Mouse (Mus musculus) adipocyte (in vitro differentiated cells): ENCODE measurements around the gene Tmem26.
"Not testable (repeated sequence)": the region's sequence is repeated elsewhere in the genome, so short reads cannot be mapped to it uniquely, and the experiment has no call there.

Source experiments
- DNase-seq: peaks from one replicate; pipeline ENCODE4 v3.0.0-alpha.2; 2016; ENCODE audit warnings: low spot score

Tmem26 gene

DNA sequence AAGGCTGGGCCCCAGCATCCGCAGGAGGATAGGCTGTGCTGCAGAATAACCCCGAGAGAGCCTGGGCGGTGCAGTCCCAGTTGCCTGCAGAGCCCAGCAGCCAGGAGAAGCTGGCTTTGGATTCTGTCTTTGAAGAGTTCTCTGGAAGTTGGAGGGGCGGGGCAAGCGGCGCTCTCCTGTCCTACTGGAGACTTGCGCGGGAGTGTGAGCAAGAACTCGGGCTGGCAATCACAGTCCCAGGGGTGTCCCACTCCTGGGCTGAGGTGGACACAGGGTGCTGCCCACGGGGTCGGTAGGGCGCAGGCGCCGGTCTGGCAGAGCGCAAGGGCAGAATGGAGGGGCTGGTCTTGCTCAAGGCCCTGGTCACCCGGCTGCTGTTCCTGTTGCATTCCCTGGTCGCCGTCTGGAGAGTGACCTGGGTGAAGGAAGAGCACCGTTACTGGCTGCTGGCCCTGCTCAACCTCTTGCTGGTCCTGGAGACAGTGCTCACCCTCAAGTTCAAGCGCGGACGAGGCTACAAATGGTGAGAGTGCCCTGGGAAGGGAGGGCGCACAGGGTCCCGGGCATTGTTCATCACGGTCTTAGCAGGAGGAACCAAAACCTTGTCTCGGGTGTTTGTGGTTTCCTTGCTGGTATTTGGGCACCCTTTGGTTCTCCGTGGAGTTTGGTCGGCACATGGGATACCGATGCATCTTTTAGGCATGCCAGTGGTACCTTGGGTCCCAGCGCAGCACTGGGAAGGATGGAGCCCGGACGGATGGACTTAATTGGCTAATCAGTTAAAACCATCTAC is at the start of gene Tmem26:
Tmem26 (plus strand) TSS at position 79 of the 793 bp plus-strand sequence.
- DNase-seq = no peak

DNA sequence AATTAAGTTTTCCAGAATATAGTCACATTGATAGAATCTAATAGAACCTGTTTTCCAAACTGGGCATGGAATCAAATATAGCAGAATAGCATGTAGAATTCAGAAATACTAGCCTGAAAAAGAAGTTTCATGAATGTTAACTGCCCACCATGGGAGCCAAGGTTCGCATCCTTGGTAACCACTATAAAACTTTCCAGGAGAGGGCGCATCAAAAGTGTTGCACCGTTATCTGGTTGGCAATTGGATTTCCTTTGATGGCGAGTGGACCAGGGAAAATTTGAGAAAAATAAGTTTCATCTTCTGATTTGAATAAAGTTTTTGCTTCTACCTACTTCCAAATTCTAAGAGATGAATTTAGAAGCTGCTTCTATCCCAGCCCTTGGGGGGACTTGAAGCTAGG is 44.8 kb upstream of the Tmem26 start:
- no peak for DNase-seq

DNA sequence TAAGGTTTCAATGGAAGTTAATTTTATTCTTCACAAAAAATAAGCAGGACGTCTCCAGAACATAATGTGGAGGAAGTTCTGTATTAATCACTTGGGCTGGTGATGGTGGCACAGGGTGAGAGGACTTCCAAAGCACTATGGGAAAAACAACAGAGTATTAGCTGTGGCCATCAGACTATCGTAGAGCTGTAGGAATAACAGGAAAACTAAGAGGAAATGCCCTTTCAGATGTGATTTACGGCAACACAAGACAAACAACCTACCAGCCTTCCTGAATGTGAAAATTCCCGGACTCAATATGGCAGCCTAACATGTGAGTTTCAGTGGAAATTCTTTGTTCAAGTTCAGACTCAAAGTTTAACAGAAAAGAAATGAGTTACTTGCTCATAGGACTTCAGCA is 42.2 kb upstream of the Tmem26 start:
- no peak for DNase-seq

DNA sequence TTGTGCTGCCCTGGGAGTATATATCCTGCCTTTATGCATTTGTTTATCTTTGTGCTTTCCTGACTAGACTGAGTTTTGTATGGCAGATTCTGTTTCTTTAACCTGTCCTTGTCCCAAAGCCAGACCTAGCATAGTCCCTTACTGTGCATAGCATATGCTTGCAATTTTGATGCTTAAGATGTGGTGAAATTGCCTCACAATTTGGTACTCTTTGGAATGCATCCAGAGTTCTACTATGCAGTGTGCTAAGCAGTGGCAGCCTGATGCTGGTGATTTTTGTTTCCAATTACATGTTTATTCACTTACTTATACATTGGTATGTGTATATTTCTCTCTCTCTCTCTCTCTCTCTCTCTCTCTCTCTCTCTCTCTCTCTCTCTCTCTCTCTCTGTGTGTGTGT is 37.9 kb upstream of the Tmem26 start:
- no peak for DNase-seq

DNA sequence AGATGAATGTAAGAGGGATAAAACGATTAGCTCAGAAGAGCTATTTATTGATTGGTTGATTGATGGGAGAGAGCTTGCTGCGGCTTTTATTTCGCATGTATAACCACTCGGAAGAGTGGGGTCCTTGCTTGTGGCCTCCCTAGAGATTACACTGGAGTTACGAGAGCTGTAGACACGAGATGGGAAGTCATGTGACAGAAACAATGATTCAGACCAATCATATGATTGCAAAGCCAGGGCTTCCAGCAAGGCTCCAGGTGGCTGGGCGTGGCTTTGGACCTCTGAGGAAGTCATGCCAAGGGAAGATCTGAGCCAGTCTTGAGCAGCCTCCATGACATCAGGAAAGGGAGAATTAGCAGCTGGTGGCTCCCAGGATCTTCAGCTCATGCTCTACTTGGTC is 32.3 kb upstream of the Tmem26 start:
- DNase-seq = no peak

DNA sequence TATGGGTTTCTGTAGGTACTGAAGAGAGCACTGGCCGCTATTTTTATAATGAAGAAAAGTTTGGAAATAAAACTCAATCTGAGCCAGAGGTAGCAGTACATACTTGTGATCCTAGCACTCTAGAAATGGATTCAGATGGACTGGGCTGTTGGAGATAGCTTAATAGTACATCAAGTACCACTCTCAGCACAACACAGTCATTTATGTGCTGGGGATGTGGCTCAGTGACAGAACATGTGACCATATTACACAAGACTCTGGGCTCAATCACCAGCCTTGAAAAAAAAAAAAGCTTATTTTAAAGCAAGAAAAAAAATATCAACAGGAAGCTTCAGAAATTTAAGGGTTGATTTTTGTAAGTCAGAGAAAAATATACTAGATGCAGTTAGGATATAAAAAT is 31.0 kb upstream of the Tmem26 start:
- peak; percentile 66 for DNase-seq

DNA sequence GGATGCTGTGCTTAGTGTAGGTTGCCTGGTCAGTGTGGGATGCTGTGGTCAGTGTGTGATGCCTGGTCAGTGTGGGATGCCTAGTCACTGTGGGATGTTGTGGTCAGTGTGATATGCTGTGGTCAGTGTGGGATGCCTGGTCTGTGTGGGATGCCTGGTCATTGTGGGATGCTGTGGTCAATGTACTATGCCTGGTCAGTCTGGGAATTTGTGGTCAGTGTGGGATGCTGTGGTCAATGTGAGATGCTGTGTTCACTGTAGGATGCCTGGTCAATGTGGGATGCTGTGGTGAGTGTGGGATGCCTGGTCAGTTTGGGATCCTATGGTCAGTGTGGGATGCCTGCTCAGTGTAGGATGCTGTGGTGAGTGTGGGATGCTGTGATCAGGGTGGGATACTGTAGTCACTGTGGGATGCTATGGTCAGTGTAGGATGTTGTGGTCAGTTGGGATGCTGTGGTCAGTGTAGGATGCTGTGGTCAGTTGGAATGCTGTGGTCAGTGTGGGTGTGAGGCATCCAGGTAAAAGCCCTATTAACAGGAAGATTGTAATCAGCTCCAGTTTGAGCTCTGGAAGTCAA is 27.6 kb upstream of the Tmem26 start:
- no peak for DNase-seq

DNA sequence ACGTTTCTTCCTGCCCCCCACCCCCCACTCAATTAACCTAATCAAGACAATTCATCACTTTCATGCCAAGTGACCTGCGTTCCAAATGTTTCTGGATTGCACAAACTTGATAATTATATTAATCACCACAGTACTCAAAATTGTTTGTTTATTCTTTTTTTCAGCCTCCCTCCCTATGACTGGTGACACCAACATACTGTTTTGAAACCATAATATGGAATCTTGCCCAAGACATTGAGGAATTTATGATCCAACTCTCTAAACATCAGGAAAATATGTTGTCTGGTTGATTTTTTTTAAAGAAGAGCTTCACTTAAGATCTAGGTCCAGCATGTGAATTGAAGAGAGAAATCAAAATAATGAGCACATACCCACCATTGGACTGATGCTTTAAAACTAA is 19.2 kb upstream of the Tmem26 start:
- peak; percentile 12 for DNase-seq

DNA sequence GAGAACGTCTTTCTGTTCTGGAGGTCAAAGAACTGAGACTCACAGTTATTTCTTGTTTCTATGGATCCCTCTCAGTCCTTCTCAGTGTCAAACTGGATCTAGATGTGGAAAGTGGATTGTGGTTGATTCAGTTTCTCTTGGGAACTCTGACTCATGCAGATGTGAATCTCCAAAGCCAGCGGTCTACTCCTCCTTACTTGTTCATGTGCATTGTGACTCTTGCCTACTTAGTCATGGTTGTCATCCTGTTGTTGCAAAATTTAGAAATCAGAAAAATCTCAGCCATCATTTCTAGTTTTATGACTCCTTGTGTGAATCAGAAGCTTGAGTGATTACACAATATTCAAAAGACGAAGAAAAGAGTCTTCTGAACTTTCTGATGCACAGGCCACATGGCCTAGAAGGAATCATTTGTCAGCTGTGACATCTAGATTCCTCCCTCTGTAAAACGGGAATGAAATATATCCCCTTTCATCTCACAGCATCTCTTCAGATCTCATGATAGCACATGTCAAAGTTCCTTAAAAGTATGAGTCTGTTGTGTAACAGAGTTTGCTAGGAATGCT is 17.9 kb upstream of the Tmem26 start:
- peak; percentile 18 for DNase-seq

DNA sequence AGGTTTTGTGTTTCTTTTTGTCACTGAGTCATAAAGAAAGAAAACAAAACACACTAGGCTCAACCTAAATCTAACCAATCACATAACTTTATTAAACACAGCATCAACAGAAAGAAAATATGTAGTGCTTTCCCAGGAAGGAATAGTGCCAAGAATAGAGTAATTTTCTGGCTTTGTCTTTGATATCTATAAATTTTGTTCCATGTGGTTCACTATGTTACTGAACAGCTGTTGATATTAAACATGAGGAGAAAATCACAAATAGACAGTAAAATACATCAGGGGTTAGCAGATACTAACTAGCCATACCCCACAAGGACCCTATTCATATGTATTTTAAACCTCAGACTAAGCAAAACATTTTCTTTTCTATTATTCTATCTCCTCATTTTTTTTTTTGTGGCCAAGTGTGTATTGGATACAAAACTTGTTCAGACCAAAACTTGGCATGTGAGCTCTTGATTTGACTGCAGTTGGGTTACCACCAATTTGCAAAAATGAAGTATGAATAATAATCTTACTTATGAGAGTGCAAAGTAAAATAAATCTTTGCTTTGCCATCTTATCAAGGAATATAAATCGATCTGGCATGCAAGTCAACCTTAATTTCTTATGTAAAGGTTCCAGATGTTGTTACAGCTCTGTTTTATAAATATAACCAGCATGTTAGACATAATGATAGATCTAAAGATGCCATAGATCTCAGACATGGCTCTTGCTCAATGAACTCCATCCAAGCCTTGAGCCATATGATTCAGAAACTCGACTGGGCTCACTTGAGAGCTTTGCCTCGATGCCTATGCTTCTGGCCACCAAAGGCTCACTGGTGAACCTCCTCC is 16.2 kb upstream of the Tmem26 start:
- peak; percentile 15 for DNase-seq

DNA sequence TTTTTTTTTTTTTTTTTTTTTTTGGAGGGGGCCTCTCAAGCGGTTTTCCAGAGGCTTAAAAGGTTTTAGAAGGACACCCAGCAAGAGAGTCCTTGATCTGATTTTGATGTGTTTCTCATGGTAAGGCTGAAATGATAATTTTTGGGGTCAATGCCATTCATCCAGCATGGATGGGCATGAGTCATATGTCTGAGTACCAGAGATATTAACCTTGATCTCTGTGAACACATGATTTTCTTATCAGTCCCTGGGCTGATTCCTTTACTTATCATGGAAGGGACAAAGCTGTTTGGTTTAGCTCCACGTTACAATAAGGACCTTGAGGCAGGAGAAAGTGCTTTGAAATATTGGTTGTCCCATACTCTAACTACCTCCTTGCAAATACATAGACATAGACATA is 10.5 kb upstream of the Tmem26 start:
- DNase-seq = no peak

DNA sequence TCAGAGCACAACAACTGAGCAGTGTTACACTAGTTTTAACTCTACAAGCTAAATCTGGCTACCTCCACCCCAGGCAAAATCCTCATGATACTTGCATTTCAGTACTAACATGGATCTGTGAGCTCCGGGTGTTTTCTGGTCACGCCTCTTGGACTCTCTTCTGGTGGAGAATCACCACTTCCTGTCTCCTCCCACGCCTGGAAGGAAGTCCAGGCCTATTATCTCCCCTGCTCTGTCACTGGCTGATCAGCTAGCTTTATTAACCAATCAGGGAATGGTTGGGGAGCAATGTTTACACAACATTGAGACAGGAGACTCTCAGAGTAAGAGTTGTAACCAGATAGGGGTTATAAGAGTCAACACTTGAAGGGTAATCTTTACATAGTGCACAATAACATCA is 9.1 kb upstream of the Tmem26 start:
- DNase-seq = no peak

DNA sequence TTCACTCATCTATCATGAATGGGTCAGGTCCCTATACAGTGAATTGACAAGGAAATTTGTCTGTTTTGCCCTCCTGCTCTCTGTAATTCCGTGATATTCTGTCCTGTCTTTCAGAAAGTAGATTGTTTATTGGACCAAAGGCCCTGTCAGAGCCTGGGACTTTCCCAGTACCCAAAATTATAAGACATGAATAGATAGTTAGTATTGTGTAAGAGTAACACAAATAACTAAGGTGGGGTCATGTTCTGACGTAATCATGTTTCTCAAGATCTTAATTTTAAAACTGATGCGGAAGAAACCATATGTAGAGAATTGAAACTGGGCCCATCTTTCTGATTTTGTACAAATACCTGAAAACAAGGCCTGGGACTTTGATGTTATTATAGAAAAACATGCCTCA is 8.1 kb upstream of the Tmem26 start:
- no peak for DNase-seq

DNA sequence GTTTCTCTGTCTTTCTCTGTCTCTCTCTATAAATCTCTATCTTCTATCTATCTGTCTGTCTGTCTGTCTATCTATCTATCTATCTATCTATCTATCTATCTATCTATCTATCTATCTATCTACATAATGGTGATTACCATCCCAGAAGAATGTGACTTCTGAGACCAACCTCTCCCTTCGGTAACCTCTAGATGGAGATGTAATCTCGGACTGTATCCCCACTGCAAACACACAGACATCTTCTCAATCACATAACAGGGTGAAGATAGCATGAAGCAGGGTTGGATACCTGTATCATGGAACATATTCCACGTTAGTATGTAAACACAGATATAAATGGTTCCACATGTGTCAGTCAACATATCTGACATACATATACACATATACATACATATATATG is 5.1 kb upstream of the Tmem26 start:
- DNase-seq = no peak

DNA sequence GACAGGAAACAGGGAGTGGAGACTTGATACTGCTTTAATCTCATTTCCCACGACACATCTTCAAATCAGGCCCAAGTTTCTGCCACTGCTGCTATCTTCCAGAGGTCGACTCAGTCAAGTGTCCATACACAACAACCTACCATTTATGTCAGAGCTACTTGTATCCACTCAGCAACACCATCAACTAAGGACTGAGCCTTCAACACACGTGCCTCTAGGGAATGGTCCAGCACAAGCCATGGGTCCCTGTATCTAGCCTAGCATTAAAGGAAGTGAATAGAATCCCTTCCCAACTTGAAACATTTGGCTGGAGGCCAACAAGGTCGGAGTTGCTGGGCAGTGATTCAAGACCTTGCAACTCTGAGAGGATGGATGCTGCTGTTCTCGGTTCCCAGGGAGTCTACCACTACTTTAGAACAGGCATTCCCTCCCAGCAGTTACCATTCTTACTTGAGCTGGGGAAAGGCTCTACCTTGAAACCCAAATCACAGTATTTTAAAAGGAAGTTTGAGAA is 2.5 kb upstream of the Tmem26 start:
- DNase-seq = peak; percentile 9

DNA sequence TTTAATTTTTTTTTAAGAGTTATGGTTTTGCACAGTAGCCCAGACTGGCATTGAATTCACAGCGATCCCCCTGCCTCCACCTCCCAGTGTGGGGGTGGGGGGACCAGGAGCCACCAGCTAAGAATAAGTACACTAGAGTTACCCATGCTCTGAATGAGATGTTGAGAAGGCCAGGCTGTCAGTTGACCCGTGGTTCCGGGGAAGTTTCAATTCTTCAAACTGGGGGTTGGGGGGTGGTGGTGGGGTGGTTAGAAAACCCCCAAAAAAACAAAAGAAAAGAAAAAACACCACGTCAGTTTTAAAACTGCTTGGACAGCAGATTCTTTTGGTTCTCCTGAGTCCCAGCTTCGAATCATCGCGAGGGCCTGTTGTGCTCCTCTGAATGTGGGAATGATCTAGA is 431 bp upstream of the Tmem26 start:
- no peak for DNase-seq

DNA sequence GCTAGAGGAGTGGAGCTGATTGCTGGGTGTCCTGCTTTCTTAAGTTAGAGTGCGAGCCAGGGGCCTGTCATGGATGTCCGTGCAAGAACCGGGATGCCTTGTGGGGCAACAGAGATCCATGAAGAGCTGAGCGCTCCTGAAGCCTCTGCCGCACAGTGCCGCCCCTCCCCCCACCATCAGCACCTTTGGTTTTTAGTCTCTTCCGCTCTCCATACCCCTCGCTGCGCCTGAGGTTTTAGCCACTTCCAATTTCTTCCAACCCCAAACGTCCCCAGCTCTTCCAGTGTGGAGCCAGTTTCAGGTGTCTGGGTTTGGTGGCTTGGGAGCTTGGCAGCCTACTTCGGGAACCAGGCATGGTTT is 895 bp downstream of the Tmem26 start:
- DNase-seq = no peak

DNA sequence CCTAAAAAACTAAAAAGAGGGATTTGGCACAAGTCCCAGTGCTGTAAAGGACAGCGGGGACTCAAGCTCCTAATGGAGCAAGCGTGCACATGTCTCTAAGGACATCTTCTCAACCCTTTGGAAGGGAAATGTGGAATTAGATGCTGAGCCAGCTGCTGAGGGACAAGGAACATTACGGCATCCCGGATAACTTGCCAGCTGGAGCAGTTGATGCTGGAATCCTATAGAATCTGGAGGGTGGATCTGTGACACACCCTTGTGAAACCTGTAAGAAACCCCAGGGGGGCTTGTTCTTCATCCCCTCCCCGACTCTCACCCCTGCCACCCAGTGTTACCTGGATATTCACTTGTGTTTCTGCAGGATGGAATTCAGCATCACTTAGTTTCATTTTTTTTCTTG is 4.0 kb downstream of the Tmem26 start:
- no peak for DNase-seq

DNA sequence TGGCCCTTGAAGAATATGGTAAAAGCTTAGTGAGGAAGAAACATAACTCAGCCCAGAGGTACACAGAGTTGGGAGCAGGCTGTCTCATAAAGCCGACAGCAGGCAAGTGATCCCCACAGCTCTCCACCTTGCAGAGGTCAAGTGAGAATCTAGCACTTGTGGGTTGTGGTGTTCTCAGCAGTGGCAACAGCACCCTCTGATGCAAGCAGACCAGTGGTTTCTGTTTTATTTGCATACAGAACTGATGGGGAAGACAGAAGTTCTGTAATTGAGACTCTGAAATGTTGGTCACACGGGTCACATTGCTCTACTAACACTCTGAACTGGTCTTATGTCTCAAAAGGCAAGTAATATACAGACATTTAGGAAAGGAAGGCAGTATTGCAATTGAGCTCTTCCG is 12.2 kb downstream of the Tmem26 start:
- DNase-seq = no peak

DNA sequence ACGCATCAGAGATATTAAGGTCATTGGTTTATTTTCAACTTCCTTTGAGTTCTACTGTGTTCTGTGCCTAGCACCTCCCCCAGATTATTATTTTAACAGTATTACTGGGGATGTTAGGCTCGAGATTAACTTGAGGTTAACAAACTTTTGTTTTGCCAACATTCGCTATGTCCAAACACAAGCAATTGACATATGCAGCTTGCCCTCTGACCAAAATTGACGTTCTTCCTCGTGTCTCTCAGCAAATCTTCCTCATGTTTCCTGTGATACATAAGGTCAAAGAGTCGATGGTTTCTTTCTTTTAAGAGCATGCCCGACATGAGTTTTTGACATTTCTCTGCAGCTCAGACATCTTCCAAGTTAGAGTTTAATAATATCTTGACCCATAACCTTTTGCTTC is 13.9 kb downstream of the Tmem26 start:
- DNase-seq = no peak

DNA sequence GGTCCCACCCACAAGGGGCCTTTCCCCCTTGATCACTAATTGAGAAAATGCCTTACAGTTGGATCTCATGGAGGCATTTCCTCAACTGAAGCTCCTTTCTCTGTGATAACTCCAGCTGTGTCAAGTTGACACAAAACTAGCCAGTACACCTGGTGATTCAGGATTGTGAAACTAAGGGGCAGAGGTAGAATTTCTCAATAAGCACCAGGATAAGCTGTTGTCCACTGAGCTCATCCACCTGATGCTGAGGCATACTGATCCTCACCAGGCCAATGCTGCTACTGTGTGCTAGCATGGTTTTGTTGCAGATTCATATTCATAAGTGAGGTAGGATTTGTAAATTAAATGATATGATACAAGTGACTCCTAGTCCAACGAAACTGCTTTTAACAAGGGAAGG is 15.5 kb downstream of the Tmem26 start:
- not testable (repeated sequence) for DNase-seq

DNA sequence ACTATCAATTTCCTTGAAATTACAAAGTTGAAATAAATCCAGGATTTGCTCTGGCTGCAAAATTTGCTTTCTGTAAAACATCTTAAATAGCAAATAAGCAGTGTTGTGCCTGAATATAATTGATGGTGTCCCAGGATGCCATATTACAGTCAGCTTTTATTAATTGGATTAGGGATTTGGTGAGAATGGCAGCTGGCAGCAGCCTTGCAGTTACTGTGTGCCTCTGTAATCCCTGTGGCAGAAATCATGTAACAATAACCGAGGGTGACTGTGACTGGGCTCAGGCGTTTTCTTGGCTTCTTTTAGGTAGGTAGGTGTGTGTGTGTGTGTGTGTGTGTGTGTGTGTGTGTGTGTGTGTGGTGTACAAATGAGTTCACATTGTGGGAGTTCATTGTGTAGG is 16.8 kb downstream of the Tmem26 start:
- DNase-seq = no peak

DNA sequence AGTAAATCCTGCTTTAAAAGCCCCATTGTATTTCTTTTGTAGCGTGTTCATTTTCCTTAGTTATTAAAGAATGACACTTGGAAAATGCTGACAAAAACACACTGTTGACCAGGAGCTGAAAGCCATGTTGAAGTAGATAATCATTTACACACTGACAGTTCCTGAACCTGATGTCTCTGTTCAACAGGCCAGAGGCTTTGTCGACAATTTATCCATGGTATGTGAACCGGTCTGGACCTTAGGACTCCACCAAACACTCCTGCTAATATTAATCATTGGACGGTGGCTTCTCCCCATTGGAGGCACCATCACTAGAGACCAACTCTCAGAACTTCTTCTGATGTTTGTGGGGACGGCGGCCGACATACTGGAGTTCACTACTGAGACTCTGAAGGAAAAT is 27.5 kb downstream of the Tmem26 start:
- DNase-seq = no peak
